Mouse (Mus musculus) neural tube, embryonic 13.5 days (tissue): ENCODE results near the gene Tbx22. TPM values are rescaled to one million over a fixed set of nuclear protein-coding genes. Genes with fewer than 3 reads are reported as not detected.

ENCODE experiments used
- ATAC-seq: fragments of 200-750 bp; cut with Nextera tagmentation; 2 replicates; pipeline ENCODE4 v1.8.0; 2017; ENCODE audit warnings: low read depth, mild to moderate bottlenecking, moderate TSS enrichment, moderate library complexity
- H3K27ac ChIP-seq: fragments of 300-500 bp; sonication (generic); replicated peaks from 2 replicates; pipeline ENCODE4 v1.5.1; 2015; ENCODE audit warnings: moderate library complexity, mild to moderate bottlenecking, inconsistent platforms
- H3K27me3 ChIP-seq: fragments of 300-500 bp; sonication (generic); 2 replicates; pipeline ENCODE4 v1.6.1; 2015; ENCODE audit warnings: mild to moderate bottlenecking, inconsistent platforms
- H3K36me3 ChIP-seq: fragments of 300-500 bp; sonication (generic); 2 replicates; pipeline ENCODE4 v1.6.1; 2015; ENCODE audit warnings: mild to moderate bottlenecking, inconsistent platforms
- H3K4me1 ChIP-seq: fragments of 300-500 bp; sonication (generic); replicated peaks from 2 replicates; pipeline ENCODE4 v1.6.1; 2015; ENCODE audit warnings: inconsistent platforms
- H3K4me2 ChIP-seq: fragments of 300-500 bp; sonication (generic); 2 replicates; pipeline ENCODE4 v1.6.1; 2015; ENCODE audit warnings: inconsistent platforms, mild to moderate bottlenecking, moderate library complexity
- H3K4me3 ChIP-seq: fragments of 300-500 bp; sonication (generic); 2 replicates; pipeline ENCODE4 v1.5.1; 2015; ENCODE audit warnings: mild to moderate bottlenecking, inconsistent platforms
- H3K9ac ChIP-seq: fragments of 300-500 bp; sonication (generic); 2 replicates; pipeline ENCODE4 v1.6.1; 2015; ENCODE audit warnings: moderate library complexity, mild to moderate bottlenecking, inconsistent platforms
- H3K9me3 ChIP-seq: fragments of 300-500 bp; sonication (generic); 2 replicates; pipeline ENCODE4 v1.6.1; 2016; ENCODE audit warnings: inconsistent platforms
- WGBS: fragments of 180-500 bp; shearing (Covaris S2); methylation state at CpG from one replicate; pipeline ENCODE4 v1.1.7; 2015; 5-methylcytosine and 5-hydroxymethylcytosine counted together
- polyA plus RNA-seq: library from polyadenylated mRNA; unstranded; fragments of >200 nt; fragmentation: Nextera tagmentation; extraction: Ambion mirVana; gene quantifications from 2 replicates; pipeline ENCODE4 v1.2.1, GENCODE M21; 2015

Gene Tbx22
- not detected in 2 replicates for polyA plus RNA-seq

DNA sequence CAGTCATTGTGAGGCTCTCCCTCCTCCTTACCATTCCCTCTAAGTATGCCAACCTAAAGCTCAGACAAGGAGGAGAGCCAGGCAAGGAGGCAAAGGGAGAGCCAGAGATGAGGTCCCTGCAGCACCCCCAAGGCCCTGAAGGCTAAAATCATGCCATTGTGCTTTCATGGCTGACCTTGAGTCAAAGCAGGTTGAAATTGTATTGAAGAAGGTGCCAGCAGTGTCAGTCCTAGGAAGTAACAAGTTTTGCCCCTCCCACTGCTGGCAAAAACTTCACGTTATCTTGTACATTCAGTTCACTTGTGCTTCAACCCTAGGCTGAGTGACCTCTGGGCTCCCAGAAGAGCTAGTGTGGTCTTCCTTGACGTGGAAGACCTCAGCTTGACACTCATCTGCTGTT lies at the start of gene Tbx22:
Gene Tbx22 (plus strand): TSS at position 301 of the 400 bp plus-strand sequence.
- Histone ChIP-seq H3K27me3 (no peaks in the 10 kb centered on the region), H3K9ac (no peak within 1 kb of the TSS), H3K27ac (no peak within 1 kb of the TSS), H3K4me2 (no peak within 1 kb of the TSS), H3K9me3 (no peaks in the 10 kb centered on the region), H3K4me1 (no peaks in the 10 kb centered on the region), H3K4me3 (no peak within 1 kb of the TSS), H3K36me3 (no peaks in the 10 kb centered on the region)
- 66% methylated on average over 2 of the region's 2 CpGs for WGBS
- ATAC-seq = no peak

- Histone ChIP-seq H3K36me3 (no peaks in the 10 kb centered on the region), H3K4me2 (no peak overlapping the region), H3K4me1 (no peaks in the 10 kb centered on the region), H3K9ac (no peak overlapping the region), H3K4me3 (no peak overlapping the region), H3K27ac (no peak overlapping the region), H3K27me3 (no peaks in the 10 kb centered on the region), H3K9me3 (no peaks in the 10 kb centered on the region)
- WGBS = 46% methylated on average over 1 of the region's 1 CpGs
- ATAC-seq = no peak
Observed at GRCm38 (mm10) chrX:107668677-107669076, 913 bp downstream of the Tbx22 start.

DNA sequence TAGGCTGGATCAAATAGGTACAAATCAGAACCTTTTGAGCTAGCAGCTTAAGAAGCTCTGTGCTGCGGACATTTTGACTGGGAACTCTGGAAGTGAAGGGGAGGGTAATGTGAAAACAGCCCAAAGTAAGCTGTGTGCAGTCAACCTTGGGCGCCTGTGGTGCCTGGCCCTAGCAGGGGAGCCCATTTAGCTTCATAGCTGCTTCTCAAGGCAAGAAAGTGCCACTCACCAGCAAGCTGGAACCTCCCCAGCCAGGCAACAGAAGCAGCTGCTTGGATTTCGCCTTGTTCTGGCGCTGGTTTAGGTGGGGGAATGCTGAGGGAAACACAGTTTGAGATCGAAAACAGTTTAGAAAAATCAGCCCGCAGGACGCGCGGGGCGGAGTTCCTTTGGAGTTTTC lies 11.4 kb downstream of the Tbx22 start:
- H3K4me3 ChIP-seq = peak overlapping the region; percentile 26
- 14% methylated on average over 10 of the region's 10 CpGs for WGBS
- H3K9ac ChIP-seq = no peak overlapping the region
- H3K4me1 ChIP-seq = no peaks in the 10 kb centered on the region
- H3K36me3 ChIP-seq = no peaks in the 10 kb centered on the region
- H3K27ac ChIP-seq = no peak overlapping the region
- no peak for ATAC-seq
- peak overlapping the region; percentile 47 for H3K4me2 ChIP-seq
- H3K27me3 ChIP-seq = peaks cover 48% of the 10 kb centered on the region
- H3K9me3 ChIP-seq = no peaks in the 10 kb centered on the region

DNA sequence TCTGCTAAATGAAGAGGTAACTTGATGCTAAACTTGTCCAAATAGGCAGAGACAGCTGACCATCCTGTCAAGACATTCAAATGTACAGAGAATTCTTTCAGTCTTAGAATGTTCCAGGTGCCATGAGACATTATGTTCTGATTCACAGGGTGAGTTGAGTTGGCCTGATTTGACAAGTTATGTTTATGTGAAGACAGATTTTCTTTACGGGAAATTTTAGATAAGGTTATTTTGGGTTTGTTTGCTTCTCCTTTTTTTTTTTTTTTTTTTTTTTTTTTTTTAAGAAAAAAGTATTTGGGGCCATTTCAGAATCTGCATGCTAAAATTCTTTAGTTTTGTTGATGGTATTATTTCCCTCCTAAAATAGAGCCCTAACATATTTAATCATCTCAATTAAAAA lies 40.8 kb downstream of the Tbx22 start:
- H3K4me1 ChIP-seq = no peaks in the 10 kb centered on the region
- WGBS = 95% methylated on average over 1 of the region's 1 CpGs
- H3K27me3 ChIP-seq = no peaks in the 10 kb centered on the region
- no peak for ATAC-seq
- H3K9me3 ChIP-seq = no peaks in the 10 kb centered on the region
- H3K36me3 ChIP-seq = no peaks in the 10 kb centered on the region
- no peak overlapping the region for H3K27ac ChIP-seq
- H3K9ac ChIP-seq = no peak overlapping the region
- no peak overlapping the region for H3K4me3 ChIP-seq
- H3K4me2 ChIP-seq = no peak overlapping the region

DNA sequence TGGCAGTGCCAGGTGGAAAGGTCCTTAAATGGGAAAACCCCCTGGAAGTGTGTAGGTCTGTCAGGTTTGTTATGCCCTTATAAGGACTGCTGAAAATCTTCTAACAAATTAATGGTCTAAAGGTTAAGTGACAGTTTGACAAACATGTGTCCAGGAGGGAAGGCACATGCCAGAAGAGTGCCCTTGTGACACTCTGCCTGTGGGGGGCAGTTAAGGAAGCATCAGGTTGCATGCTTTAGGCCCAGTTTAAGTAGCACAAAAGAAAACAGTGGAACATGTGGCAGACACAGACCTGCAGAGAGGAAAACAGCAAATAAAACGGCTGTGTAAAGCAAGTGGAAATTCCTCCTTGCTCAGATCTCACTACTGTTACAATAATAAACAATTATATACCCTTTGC lies 55.8 kb downstream of the Tbx22 start:
- Histone ChIP-seq H3K4me1 (no peaks in the 10 kb centered on the region), H3K9ac (no peak overlapping the region), H3K4me3 (no peak overlapping the region), H3K4me2 (no peak overlapping the region), H3K27me3 (no peaks in the 10 kb centered on the region), H3K36me3 (no peaks in the 10 kb centered on the region), H3K27ac (no peak overlapping the region), H3K9me3 (no peaks in the 10 kb centered on the region)
- WGBS = 45% methylated on average over 1 of the region's 1 CpGs
- no peak for ATAC-seq

Other genes with a start within 250 kb of the Tbx22 start
- gene Tent5d, start 124.6 kb downstream of the Tbx22 start, polyA plus RNA-seq = not detected in 2 replicates
- gene 2610002M06Rik, start 148.4 kb downstream of the Tbx22 start, polyA plus RNA-seq = 14.6 and 16.3 TPM in 2 replicates